8 mouse cellular contexts compared by ENCODE assay signal in the genomic region with DNA sequence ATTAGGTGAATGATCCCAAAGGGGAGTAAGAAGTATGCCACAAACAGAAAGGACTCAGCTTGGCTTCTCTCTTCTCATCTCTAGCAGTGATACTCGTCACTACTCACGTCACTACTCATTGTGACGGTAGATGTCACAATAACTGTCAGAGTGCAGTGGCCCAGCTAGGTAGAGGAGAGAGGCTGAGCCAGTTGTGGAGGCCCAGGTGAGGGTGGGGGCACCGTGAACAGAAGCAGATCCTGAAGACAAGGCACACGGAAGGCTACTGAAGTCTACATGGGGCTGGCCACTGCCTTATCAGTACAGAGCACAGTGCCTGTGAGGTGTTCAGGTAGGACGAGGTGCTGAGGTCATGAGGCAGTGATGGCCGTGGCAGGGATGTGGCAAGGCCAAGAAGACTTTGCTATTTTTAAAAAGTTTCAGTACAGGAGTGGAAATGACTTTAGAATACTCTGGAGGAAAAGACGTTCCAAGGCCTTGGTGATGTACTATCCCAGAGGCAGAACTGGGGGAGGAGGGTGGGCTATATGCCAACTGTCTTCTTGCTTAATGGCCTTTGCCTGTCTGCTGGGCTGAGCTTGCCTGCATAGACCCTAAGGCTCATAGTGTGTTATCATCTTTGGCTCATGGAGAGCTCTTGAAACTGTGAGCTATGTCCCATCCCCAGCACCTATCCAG. TPM values are rescaled to one million over a fixed set of nuclear protein-coding genes. Genes with fewer than 3 reads are reported as not detected.
DNase-seq lines count a peak whose midpoint lies in the region; ATAC-seq and TF ChIP-seq lines count a peak whose summit lies in the region.

No protein-coding gene starts in this region.

- H3K27ac ChIP-seq in midbrain, postnatal 0 days (ENCODE audit: low read depth, low read length) = no peak overlapping the region
- H3K27ac ChIP-seq in midbrain, embryonic 10.5 days (replicated peaks) = no peak overlapping the region

- peaks cover 7% of the 10 kb centered on the region; the same call in 1 of the 2 replicates for H3K27me3 ChIP-seq in midbrain, postnatal 0 days (ENCODE audit: insufficient read depth, low read length)
- peaks cover 75% of the 10 kb centered on the region for H3K27me3 ChIP-seq in midbrain, embryonic 10.5 days (ENCODE audit: low read depth, poor library complexity, severe bottlenecking)

- peak; percentile 18 for DNase-seq in midbrain, postnatal 0 days (ENCODE audit: low spot score)
- no peak for DNase-seq in midbrain, embryonic 10.5 days (ENCODE audit: low spot score)
- peak; percentile 90 for DNase-seq in fat pad, adult 2 months (ENCODE audit: extremely low read depth, low read depth, low spot score)
- peak; percentile 63 to 78 for DNase-seq in kidney, postnatal 25 days
- DNase-seq in embryo, embryonic 9.5 days (ENCODE audit: extremely low spot score) = no peak
- DNase-seq in Muller cell, postnatal 12 days (ENCODE audit: inconsistent ontology term) = no peak
- DNase-seq in cerebellum, postnatal 25 days = no peak

- no peak overlapping the region for H3K4me3 ChIP-seq in midbrain, postnatal 0 days (ENCODE audit: low read depth, low read length)
- H3K4me3 ChIP-seq in midbrain, embryonic 10.5 days = no peak overlapping the region

- no peak for TF ChIP-seq CTCF in midbrain, postnatal 0 days (IDR thresholded peaks at IDR 0.05)

- ATAC-seq in midbrain, postnatal 0 days (ENCODE audit: low FRiP score) = no peak
- peak; percentile 42 for ATAC-seq in monocyte, adult 5-6 weeks (replicated peaks; ENCODE audit: insufficient number of reproducible peaks, low FRiP score, low TSS enrichment, poor library complexity, severe bottlenecking)

- H3K9me3 ChIP-seq in midbrain, postnatal 0 days (ENCODE audit: low read length) = no peaks in the 10 kb centered on the region
- no peaks in the 10 kb centered on the region for H3K9me3 ChIP-seq in midbrain, embryonic 10.5 days (replicated peaks)

- H3K4me2 ChIP-seq in midbrain, postnatal 0 days (ENCODE audit: low read depth, low read length, poor library complexity, severe bottlenecking) = no peak overlapping the region

- 72% methylated on average over 8 of the region's 8 CpGs for WGBS in midbrain, postnatal 0 days
- 80% methylated on average over 8 of the region's 8 CpGs for WGBS in midbrain, embryonic 10.5 days

- no peak overlapping the region for H3K9ac ChIP-seq in midbrain, postnatal 0 days (replicated peaks; ENCODE audit: low read length, poor library complexity, severe bottlenecking)

- no peaks in the 10 kb centered on the region for H3K36me3 ChIP-seq in midbrain, postnatal 0 days (ENCODE audit: insufficient read depth, low read length)
- H3K36me3 ChIP-seq in midbrain, embryonic 10.5 days = no peaks in the 10 kb centered on the region

- H3K4me1 ChIP-seq in midbrain, postnatal 0 days (ENCODE audit: insufficient read depth, low read length) = peaks cover 6% of the 10 kb centered on the region; the same call in 1 of the 2 replicates
- H3K4me1 ChIP-seq in midbrain, embryonic 10.5 days = peaks cover 54% of the 10 kb centered on the region

RNA-seq across cellular contexts. Expression of gene Tnfrsf1a, which starts 2.3 kb away (rescaled TPM):
- total RNA-seq in midbrain, postnatal 0 days (2014; rRNA removed) = 9.2 and 15.9 TPM in 2 replicates
- 10.4 and 12.9 TPM in 2 replicates for polyA plus RNA-seq in midbrain, postnatal 0 days (2015; fragmentation: Nextera tagmentation; extraction: Ambion mirVana)
- polyA plus RNA-seq in midbrain, embryonic 10.5 days (2016; fragmentation: Nextera tagmentation; extraction: Ambion mirVana) = 21.7 and 24.5 TPM in 2 replicates
- total RNA-seq in monocyte, adult 5-6 weeks (2017) = 101 to 111 TPM (median 103 TPM) in 3 replicates

RNA-seq across cellular contexts. Expression of gene Plekhg6, which starts 29.1 kb away (rescaled TPM):
- 0.22 and 0.24 TPM in 2 replicates for total RNA-seq in midbrain, postnatal 0 days (2014; rRNA removed)
- 0.35 and 0.54 TPM in 2 replicates for polyA plus RNA-seq in midbrain, postnatal 0 days (2015; fragmentation: Nextera tagmentation; extraction: Ambion mirVana)
- 0.12 and 0.15 TPM in 2 replicates for polyA plus RNA-seq in midbrain, embryonic 10.5 days (2016; fragmentation: Nextera tagmentation; extraction: Ambion mirVana)
- not detected in 3 replicates for total RNA-seq in monocyte, adult 5-6 weeks (2017)

RNA-seq across cellular contexts. Expression of gene Scnn1a, which starts 31.0 kb away (rescaled TPM):
- total RNA-seq in midbrain, postnatal 0 days (2014; rRNA removed) = 1.5 and 1.8 TPM in 2 replicates
- polyA plus RNA-seq in midbrain, postnatal 0 days (2015; fragmentation: Nextera tagmentation; extraction: Ambion mirVana) = 1.8 TPM in 2 replicates
- 0.25 and 0.48 TPM in 2 replicates for polyA plus RNA-seq in midbrain, embryonic 10.5 days (2016; fragmentation: Nextera tagmentation; extraction: Ambion mirVana)
- total RNA-seq in monocyte, adult 5-6 weeks (2017) = 3.1 to 6.4 TPM (median 5.9 TPM) in 3 replicates

RNA-seq across cellular contexts. Expression of gene Ltbr, which starts 37.8 kb away (rescaled TPM):
- total RNA-seq in midbrain, postnatal 0 days (2014; rRNA removed) = 24.4 TPM in 2 replicates
- 14.5 and 15.7 TPM in 2 replicates for polyA plus RNA-seq in midbrain, postnatal 0 days (2015; fragmentation: Nextera tagmentation; extraction: Ambion mirVana)
- polyA plus RNA-seq in midbrain, embryonic 10.5 days (2016; fragmentation: Nextera tagmentation; extraction: Ambion mirVana) = 21.2 and 23.5 TPM in 2 replicates
- 29.5 to 47.9 TPM (median 41.2 TPM) in 3 replicates for total RNA-seq in monocyte, adult 5-6 weeks (2017)

Comparison
In these comparisons a context has a peak if more than half of its experiments do, and no peak if none do; other contexts are left out.
1. DNase-seq: peak in midbrain, postnatal 0 days (single experiment), fat pad, adult 2 months (single experiment) and kidney, postnatal 25 days (2 of 2); none in midbrain, embryonic 10.5 days (single experiment), embryo, embryonic 9.5 days (single experiment), Muller cell, postnatal 12 days (single experiment) and cerebellum, postnatal 25 days (0 of 2).